20 mouse cellular contexts compared by ENCODE assay signal in genomic region chr15:93563491-93563890, GRCm38 (mm10). TPM values are rescaled to one million over a fixed set of nuclear protein-coding genes. Genes with fewer than 3 reads are reported as not detected.
DNase-seq lines count a peak whose midpoint lies in the region; ATAC-seq and TF ChIP-seq lines count a peak whose summit lies in the region.
"Had no signal": no experiment of that assay in that cellular context is flagged by ENCODE, and none has a peak within 500 bp of the region (broad histone marks: within the 10 kb centered on the region; RNA-seq: fewer than 3 reads in every experiment).

No protein-coding gene starts in this region.

- H3K27me3 ChIP-seq in heart, embryonic 14.5 days (ENCODE audit: control insufficient read depth, insufficient read depth, low read length): no peaks in the 10 kb centered on the region
- no peaks in the 10 kb centered on the region for H3K27me3 ChIP-seq in stomach, embryonic 16.5 days (ENCODE audit: control insufficient read depth, insufficient read depth, low read length)
- H3K27me3 ChIP-seq in stomach, postnatal 0 days (ENCODE audit: control insufficient read depth, insufficient read depth, low read length): no peaks in the 10 kb centered on the region
- H3K27me3 ChIP-seq in liver, postnatal 0 days (ENCODE audit: insufficient read depth, low read length): no peaks in the 10 kb centered on the region

- DNase-seq in heart, postnatal 4 days: no peak
- DNase-seq in stomach, postnatal 0 days (ENCODE audit: low spot score): no peak
- no peak for DNase-seq in spleen, postnatal 4 days (ENCODE audit: low spot score in 2 of 2)
- no peak for DNase-seq in liver, postnatal 0 days
- no peak for DNase-seq in left cerebral cortex, postnatal 25 days (ENCODE audit: low spot score in 2 of 2)
- DNase-seq: adrenal gland, postnatal 25 days; gastrocnemius, adult 2 months; heart, adult 11 months; liver; lung, adult 2 months; right cerebral cortex, postnatal 25 days had no signal

- peaks cover 11% of the 10 kb centered on the region; the same call in 1 of the 2 replicates for H3K36me3 ChIP-seq in heart, embryonic 14.5 days (ENCODE audit: control insufficient read depth, insufficient read depth, low read length)
- no peaks in the 10 kb centered on the region for H3K36me3 ChIP-seq in stomach, embryonic 16.5 days (ENCODE audit: control insufficient read depth, insufficient read depth, low read length)
- H3K36me3 ChIP-seq in stomach, postnatal 0 days (ENCODE audit: control insufficient read depth, insufficient read depth, low read length): 0 out of 2 replicates have a peak, but pooled peaks cover under 1% of the 10 kb centered on the region
- H3K36me3 ChIP-seq in liver, postnatal 0 days (replicated peaks; ENCODE audit: insufficient read depth, low read length): no peaks in the 10 kb centered on the region

- no peaks in the 10 kb centered on the region for H3K9me3 ChIP-seq in heart, embryonic 14.5 days (ENCODE audit: control insufficient read depth, low read length)
- H3K9me3 ChIP-seq in stomach, embryonic 16.5 days (replicated peaks; ENCODE audit: control insufficient read depth, low read length): no peaks in the 10 kb centered on the region
- no peaks in the 10 kb centered on the region for H3K9me3 ChIP-seq in stomach, postnatal 0 days (ENCODE audit: control insufficient read depth, low read length)
- H3K9me3 ChIP-seq in liver, postnatal 0 days (ENCODE audit: low read length): no peaks in the 10 kb centered on the region

- TF ChIP-seq EP300 in stomach, postnatal 0 days (optimal IDR thresholded peaks at IDR 0.05): no peak
- TF ChIP-seq EP300 in liver, postnatal 0 days (IDR thresholded peaks at IDR 0.05; ENCODE audit: low read depth): no peak

- H3K4me3 ChIP-seq in heart, embryonic 14.5 days (ENCODE audit: control insufficient read depth in 1 of 2, insufficient read depth in 1 of 2, low read depth in 1 of 2, low read length in 2 of 2): no peak overlapping the region
- no peak overlapping the region for H3K4me3 ChIP-seq in stomach, embryonic 16.5 days (replicated peaks; ENCODE audit: low read length)
- H3K4me3 ChIP-seq in stomach, postnatal 0 days (ENCODE audit: low read depth, low read length): no peak overlapping the region
- no peak overlapping the region for H3K4me3 ChIP-seq in liver, postnatal 0 days (ENCODE audit: low read depth, low read length)
- H3K4me3 ChIP-seq: erythroblast, embryonic 14.5 days; gastrocnemius, adult 2 months had no signal

- ATAC-seq in heart, embryonic 14.5 days (ENCODE audit: insufficient number of reproducible peaks, insufficient read depth, low FRiP score, low read depth): no peak
- ATAC-seq in stomach, embryonic 16.5 days (ENCODE audit: insufficient read depth, low FRiP score): no peak
- ATAC-seq in stomach, postnatal 0 days (ENCODE audit: low FRiP score, low TSS enrichment): no peak
- peak; percentile 83 for ATAC-seq in inflammation-experienced regulatory T-cells, adult 6 months
- no peak for ATAC-seq in liver, postnatal 0 days
- ATAC-seq: forebrain, embryonic 16.5 days; hindbrain, embryonic 16.5 days; midbrain, embryonic 16.5 days had no signal

- H3K27ac ChIP-seq in heart, embryonic 14.5 days (replicated peaks in 1 of 2; ENCODE audit: control insufficient read depth in 1 of 2, insufficient read depth in 1 of 2, low read depth in 2 of 2, low read length in 2 of 2): no peak overlapping the region
- peak overlapping the region; percentile 22; the same call in 1 of the 2 replicates for H3K27ac ChIP-seq in stomach, embryonic 16.5 days (ENCODE audit: low read length)
- H3K27ac ChIP-seq in stomach, postnatal 0 days (replicated peaks): no peak overlapping the region
- H3K27ac ChIP-seq in liver, postnatal 0 days (ENCODE audit: low read depth): no peak overlapping the region
- H3K27ac ChIP-seq: gastrocnemius, adult 2 months; macrophage had no signal

- no peak for TF ChIP-seq CTCF in stomach, postnatal 0 days (IDR thresholded peaks at IDR 0.05; ENCODE audit: low read depth)
- TF ChIP-seq CTCF in liver, postnatal 0 days (IDR thresholded peaks at IDR 0.05; ENCODE audit: low read depth): no peak

- H3K4me1 ChIP-seq in heart, embryonic 14.5 days (ENCODE audit: control insufficient read depth in 2 of 2, insufficient read depth in 2 of 2, low read length in 2 of 2): peaks cover 32 to 55% of the 10 kb centered on the region in 2 experiments
- H3K4me1 ChIP-seq in stomach, embryonic 16.5 days (ENCODE audit: control insufficient read depth, insufficient read depth, low read length): peaks cover 14% of the 10 kb centered on the region
- no peaks in the 10 kb centered on the region for H3K4me1 ChIP-seq in stomach, postnatal 0 days (replicated peaks; ENCODE audit: control insufficient read depth, insufficient read depth)
- no peaks in the 10 kb centered on the region for H3K4me1 ChIP-seq in liver, postnatal 0 days (ENCODE audit: insufficient read depth)

- 55% methylated on average over 5 of the region's 5 CpGs for WGBS in heart, embryonic 14.5 days
- WGBS in stomach, embryonic 16.5 days: 47% methylated on average over 5 of the region's 5 CpGs
- WGBS in stomach, postnatal 0 days: 55% methylated on average over 5 of the region's 5 CpGs
- 25% methylated on average over 5 of the region's 5 CpGs for WGBS in liver, postnatal 0 days (ENCODE audit: insufficient replicate concordance)

- H3K4me2 ChIP-seq in heart, embryonic 14.5 days (ENCODE audit: low read length): no peak overlapping the region
- H3K4me2 ChIP-seq in stomach, embryonic 16.5 days (ENCODE audit: low read depth, low read length): no peak overlapping the region
- H3K4me2 ChIP-seq in stomach, postnatal 0 days (replicated peaks; ENCODE audit: low read depth): no peak overlapping the region
- H3K4me2 ChIP-seq in liver, postnatal 0 days (ENCODE audit: low read depth, low read length): no peak overlapping the region

- intact Hi-C loops in left cerebral cortex, postnatal 25 days (cut with DNase I): no loop called here

- H3K9ac ChIP-seq in heart, embryonic 14.5 days (ENCODE audit: low read length): 0 out of 2 replicates have a peak overlapping the region, but pooled peaks have one; percentile 3
- no peak overlapping the region for H3K9ac ChIP-seq in stomach, embryonic 16.5 days (ENCODE audit: low read length)
- H3K9ac ChIP-seq in stomach, postnatal 0 days (ENCODE audit: low read length): no peak overlapping the region
- no peak overlapping the region for H3K9ac ChIP-seq in liver, postnatal 0 days (replicated peaks)

RNA-seq across cellular contexts. Expression of gene Prickle1, which starts 32.2 kb away (rescaled TPM):
- polyA plus RNA-seq in heart, embryonic 14.5 days (2014; fragmentation: Nextera tagmentation; extraction: Ambion mirVana): 40.4 and 40.6 TPM in 2 replicates
- 10 to 100 TPM; 31.0 to 36.4 TPM for total RNA-seq in heart, postnatal 4 days (2021)
- 20.2 and 21.7 TPM in 2 replicates for polyA plus RNA-seq in stomach, embryonic 16.5 days (2015; fragmentation: Nextera tagmentation; extraction: Ambion mirVana)
- 6.5 and 8.1 TPM in 2 replicates for polyA plus RNA-seq in stomach, postnatal 0 days (2015; fragmentation: Nextera tagmentation; extraction: Ambion mirVana)
- 1 to 10 TPM in 1 of 3 experiments, under 1 TPM in 2; 0.45 to 1.5 (median 0.64) TPM for polyA plus RNA-seq in inflammation-experienced regulatory T-cells, adult 6 months (2017; shearing (Covaris generic))
- polyA plus RNA-seq in liver, postnatal 0 days (2015; fragmentation: Nextera tagmentation; extraction: Ambion mirVana): 2.3 and 2.5 TPM in 2 replicates
- total RNA-seq in left cerebral cortex, postnatal 25 days (2021): 10 to 100 TPM; 85.7 to 98.6 TPM
- total RNA-seq: MEL had no signal
- polyA plus RNA-seq: macrophage had no signal
